Comparison of ENCODE assay signal across 28 mouse cellular contexts in the genomic region with DNA sequence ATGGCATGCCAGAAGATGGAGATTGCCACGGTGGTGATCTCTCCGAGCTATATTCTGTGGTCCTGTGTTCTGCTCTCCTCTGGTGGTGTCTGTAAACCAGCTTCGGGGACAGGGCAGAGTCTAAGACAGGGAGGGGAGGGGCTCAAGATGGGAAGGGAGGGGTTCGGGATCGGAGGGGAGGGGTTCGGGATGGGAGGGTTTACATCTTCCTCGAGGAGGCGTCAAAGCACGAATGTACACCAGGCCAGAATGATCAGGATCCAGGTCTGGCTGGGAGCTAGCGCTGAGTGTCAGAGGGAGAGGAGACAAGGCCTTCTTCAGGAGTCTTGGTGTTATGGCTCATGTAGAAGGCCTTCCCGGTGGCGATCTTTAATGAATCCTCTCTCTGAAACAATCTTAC.
"Had no signal": no experiment of that assay in that cellular context is flagged by ENCODE, and none has a peak within 500 bp of the region (broad histone marks: within the 10 kb centered on the region; RNA-seq: fewer than 3 reads in every experiment).

No protein-coding gene starts in this region.

- H3K4me1 ChIP-seq: liver, embryonic 13.5 days; liver, embryonic 15.5 days had no signal

- H3K9me3 ChIP-seq: heart, embryonic 13.5 days; heart, embryonic 15.5 days; hindbrain, embryonic 13.5 days; hindbrain, embryonic 15.5 days; limb, embryonic 10.5 days; limb, embryonic 12.5 days; liver, embryonic 13.5 days; liver, embryonic 15.5 days had no signal

- ATAC-seq: hindbrain, postnatal 0 days; intestine, embryonic 16.5 days had no signal

- H3K36me3 ChIP-seq: heart, embryonic 13.5 days; heart, embryonic 15.5 days; hindbrain, embryonic 13.5 days; hindbrain, embryonic 15.5 days; limb, embryonic 10.5 days; limb, embryonic 12.5 days; liver, embryonic 13.5 days; liver, embryonic 15.5 days had no signal

- DNase-seq: gastrocnemius, postnatal 14 days; gastrocnemius, postnatal 36 days; heart, adult 11 months; heart, adult 2 months; heart, postnatal 14 days; heart, postnatal 36 days; kidney, adult 11 months; kidney, adult 2 months; kidney, adult 9 months; kidney, postnatal 10 days; kidney, postnatal 25 days; kidney, postnatal 4 days; layer of hippocampus, adult 9-11 months; layer of hippocampus, postnatal 36 days; liver; liver, embryonic 13.5 days had no signal

- H3K27ac ChIP-seq: heart, adult 2 months; heart, embryonic 13.5 days; heart, embryonic 15.5 days; hindbrain, embryonic 13.5 days; hindbrain, embryonic 15.5 days; hindbrain, postnatal 0 days; left cerebral cortex, adult 2 months; limb, embryonic 10.5 days; limb, embryonic 12.5 days; liver, embryonic 13.5 days; liver, embryonic 15.5 days had no signal

- H3K4me3 ChIP-seq: heart, adult 2 months; heart, embryonic 13.5 days; heart, embryonic 15.5 days; hindbrain, embryonic 13.5 days; hindbrain, embryonic 15.5 days; left cerebral cortex, adult 2 months; limb, embryonic 10.5 days; limb, embryonic 12.5 days; liver, embryonic 13.5 days; liver, embryonic 15.5 days had no signal

- H3K4me2 ChIP-seq: heart, embryonic 11.5 days; heart, embryonic 13.5 days; heart, embryonic 15.5 days; hindbrain, embryonic 13.5 days; hindbrain, embryonic 15.5 days; limb, embryonic 12.5 days; liver, embryonic 11.5 days; liver, embryonic 13.5 days; liver, embryonic 15.5 days had no signal

- H3K27me3 ChIP-seq: heart, embryonic 15.5 days; hindbrain, embryonic 15.5 days; limb, embryonic 12.5 days; liver, embryonic 13.5 days; liver, embryonic 15.5 days had no signal

- H3K9ac ChIP-seq: heart, embryonic 13.5 days; heart, embryonic 15.5 days; hindbrain, embryonic 13.5 days; hindbrain, embryonic 15.5 days; limb, embryonic 12.5 days; liver, embryonic 13.5 days; liver, embryonic 15.5 days had no signal
